Mouse (Mus musculus): ENCODE data around the gene Neu1. TPM values are rescaled to one million over a fixed set of nuclear protein-coding genes. Genes with fewer than 3 reads are reported as not detected.

Gene Neu1
- total RNA-seq (2021): 10 to 100 TPM; 12.7 to 14.1 TPM

GRCm38 (mm10) chr17:34931061-34931734, at the start of gene Neu1:
Gene Neu1, plus strand, starts transcription at chr17:34931253.
- intact Hi-C loops (cut with DNase I): loop anchor here (2.0 to 10.0 kb wide), 2 partner anchors 22 to 54 kb away; partner anchors contain the start of gene Lsm2
- DNase-seq (ENCODE audit: low spot score): peak; percentile 98

GRCm38 (mm10) chr17:34881683-34882310, 49.3 kb upstream of the Neu1 start, which contains the start of gene Gm20547:
Gene Gm20547, minus strand, starts transcription at chr17:34882042.
- intact Hi-C loops (cut with DNase I): no loop called here
- no peak for DNase-seq (ENCODE audit: low spot score)

DNA sequence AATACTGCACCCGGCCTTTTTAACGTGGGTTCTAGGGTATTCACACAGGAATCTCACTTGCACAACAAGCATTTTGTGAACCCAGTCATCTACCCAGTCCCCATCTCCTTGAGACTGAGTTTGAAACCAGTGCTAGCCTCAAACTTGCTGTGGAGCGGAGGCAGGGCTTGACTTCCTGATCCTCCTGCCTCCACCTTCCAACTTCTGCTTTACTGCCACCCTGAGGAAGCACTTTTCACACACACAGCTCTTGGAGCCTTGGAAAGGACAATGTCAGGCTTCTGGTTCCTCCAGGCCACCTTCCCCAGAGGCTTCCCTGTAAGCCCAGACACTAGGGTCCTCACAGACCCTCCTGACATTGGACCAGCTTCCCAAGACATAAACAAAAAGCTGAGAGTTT, 47.7 kb upstream of the Neu1 start:
- intact Hi-C loops (cut with DNase I): no loop called here
- DNase-seq (ENCODE audit: low spot score): no peak

GRCm38 (mm10) chr17:34884704-34885103, 46.3 kb upstream of the Neu1 start:
- DNase-seq (ENCODE audit: low spot score): no peak
- intact Hi-C loops (cut with DNase I): no loop called here

- no peak for DNase-seq (ENCODE audit: low spot score)
- intact Hi-C loops (cut with DNase I): no loop called here
Observed at GRCm38 (mm10) chr17:34885615-34886014, 45.4 kb upstream of the Neu1 start.

DNA sequence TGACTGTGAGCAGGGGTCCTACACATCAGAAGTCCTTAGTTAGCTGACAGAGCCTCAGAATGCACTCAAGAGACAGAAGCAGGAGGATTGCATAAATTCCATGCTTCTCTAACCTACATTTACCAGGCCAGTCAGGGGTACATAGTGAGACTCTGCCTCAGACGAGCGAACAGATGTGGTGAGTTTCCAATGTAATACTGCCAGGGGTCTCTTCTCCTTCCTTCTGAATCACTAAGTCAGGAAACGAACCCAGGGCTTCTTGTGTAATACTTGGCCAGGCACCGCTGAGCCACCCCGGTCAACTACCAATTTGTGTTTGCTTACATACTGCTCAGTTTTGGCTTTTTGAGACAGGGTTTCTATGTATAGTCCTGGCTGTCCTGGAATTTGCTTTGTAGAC, 43.1 kb upstream of the Neu1 start:
- intact Hi-C loops (cut with DNase I): no loop called here
- no peak for DNase-seq (ENCODE audit: low spot score)

DNA sequence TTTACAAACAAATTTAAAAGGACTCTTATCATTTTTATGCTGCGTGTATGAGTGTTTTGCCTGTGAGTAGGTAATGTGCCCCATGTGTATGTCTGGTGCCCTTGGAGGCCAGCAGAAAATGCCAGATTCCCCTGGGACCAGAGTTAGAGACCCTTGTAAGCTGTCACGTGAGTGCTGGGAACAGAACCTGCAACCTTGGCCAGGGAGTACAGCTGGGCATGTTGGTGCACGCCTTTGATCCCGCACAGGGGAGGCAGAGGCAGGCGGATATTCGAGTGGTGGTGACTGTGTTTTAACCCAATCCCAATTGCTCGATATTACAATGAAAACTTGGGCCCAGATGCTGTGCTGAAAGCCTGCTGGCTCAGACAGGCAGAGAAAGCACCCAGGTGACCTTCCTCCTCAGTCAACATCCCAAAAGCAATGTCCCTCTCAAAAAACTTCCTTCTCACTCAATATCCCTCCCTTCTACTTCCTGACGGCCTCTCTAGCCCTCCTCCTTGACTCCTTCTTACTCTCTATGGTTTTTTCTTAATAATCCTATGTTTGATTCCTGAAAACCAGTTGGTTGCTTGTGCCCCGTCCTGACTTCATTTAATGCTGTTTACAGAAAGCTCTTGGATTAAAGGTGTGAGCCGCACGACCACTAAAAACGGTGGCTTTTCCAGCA, 40.8 kb upstream of the Neu1 start:
- intact Hi-C loops (cut with DNase I): no loop called here
- DNase-seq (ENCODE audit: low spot score): no peak

GRCm38 (mm10) chr17:34891377-34891776, 39.7 kb upstream of the Neu1 start:
- DNase-seq (ENCODE audit: low spot score): no peak
- intact Hi-C loops (cut with DNase I): no loop called here

GRCm38 (mm10) chr17:34893072-34893824, 37.8 kb upstream of the Neu1 start:
- no peak for DNase-seq (ENCODE audit: low spot score)
- intact Hi-C loops (cut with DNase I): loop anchor here (2.0 kb wide), 1 partner anchor 38 kb away; no protein-coding TSS in a partner anchor

- intact Hi-C loops (cut with DNase I): no loop called here
- peak; percentile 89 for DNase-seq (ENCODE audit: low spot score)
Observed at GRCm38 (mm10) chr17:34894074-34894597, 36.9 kb upstream of the Neu1 start.

DNA sequence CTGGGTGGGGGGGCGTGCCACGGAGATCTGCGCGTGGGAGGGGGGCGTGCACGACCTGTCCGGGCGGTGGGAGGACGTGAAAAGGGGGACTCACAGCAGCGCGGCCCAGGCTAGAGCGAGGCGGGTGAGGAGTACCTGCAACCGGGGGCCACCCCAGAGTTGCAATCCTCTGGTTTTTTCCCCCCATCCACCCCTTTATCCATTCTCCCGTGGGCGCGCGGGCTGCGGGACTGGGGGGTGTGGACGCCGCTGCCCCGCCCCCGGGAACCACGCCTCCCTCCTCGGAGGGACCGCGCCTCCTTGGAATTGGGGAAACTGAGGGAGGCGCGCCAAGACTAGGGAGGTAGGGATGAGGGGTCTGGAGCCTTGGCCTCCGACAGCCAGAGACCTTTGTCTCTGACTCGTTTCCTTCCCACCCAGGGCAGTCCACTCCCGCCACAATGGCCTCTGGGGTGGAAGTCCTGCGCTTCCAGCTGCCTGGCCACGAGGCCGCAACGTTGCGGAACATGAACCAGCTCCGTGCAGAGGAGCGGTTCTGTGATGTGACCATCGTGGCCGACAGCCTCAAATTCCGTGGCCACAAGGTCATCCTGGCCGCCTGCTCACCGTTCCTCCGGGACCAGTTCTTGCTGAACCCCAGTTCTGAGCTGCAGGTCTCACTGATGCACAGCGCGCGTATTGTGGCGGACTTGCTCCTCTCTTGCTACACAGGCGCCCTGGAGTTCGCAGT, 36.1 kb upstream of the Neu1 start:
- DNase-seq (ENCODE audit: low spot score): peak; percentile 39
- intact Hi-C loops (cut with DNase I): no loop called here

DNA sequence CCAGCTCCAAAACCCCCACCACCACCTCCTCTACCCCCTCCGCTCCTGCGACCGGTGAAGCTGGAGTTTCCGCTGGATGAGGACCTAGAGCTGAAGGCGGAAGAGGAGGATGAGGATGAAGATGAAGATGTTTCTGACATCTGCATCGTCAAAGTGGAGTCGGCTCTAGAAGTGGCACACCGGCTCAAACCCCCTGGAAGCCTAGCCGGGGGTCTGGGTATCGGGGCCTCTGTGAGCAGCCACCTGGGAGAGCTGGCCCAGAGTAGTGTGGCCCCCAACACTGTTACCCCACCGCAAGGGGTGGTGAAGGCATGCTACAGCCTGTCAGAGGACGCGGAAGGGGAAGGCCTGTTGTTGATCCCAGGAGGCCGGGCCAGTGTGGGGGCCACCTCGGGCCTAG, 35.3 kb upstream of the Neu1 start:
- DNase-seq (ENCODE audit: low spot score): no peak
- intact Hi-C loops (cut with DNase I): no loop called here

DNA sequence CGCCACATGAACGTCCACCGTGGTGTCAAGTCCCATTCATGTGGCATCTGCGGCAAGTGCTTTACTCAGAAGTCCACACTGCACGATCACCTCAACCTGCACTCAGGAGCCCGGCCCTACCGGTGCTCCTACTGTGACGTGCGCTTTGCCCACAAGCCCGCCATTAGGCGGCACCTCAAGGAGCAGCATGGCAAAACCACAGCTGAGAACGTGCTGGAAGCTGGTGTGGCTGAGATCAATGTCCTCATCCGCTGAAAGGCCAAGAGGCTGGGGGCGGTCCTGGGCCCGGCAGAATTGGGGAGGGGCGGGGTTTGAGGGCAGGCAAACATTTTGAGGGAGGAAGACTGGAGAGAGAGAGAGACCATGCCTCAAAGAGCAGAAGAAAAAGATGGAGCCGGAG, 34.7 kb upstream of the Neu1 start:
- no peak for DNase-seq (ENCODE audit: low spot score)
- intact Hi-C loops (cut with DNase I): no loop called here

GRCm38 (mm10) chr17:34897373-34898159, 33.5 kb upstream of the Neu1 start:
- no peak for DNase-seq (ENCODE audit: low spot score)
- intact Hi-C loops (cut with DNase I): no loop called here

GRCm38 (mm10) chr17:34898160-34898586, 32.9 kb upstream of the Neu1 start, which contains the start of the genes C2 and Ehmt2:
Gene C2, minus strand, starts transcription at chr17:34898265.
Gene Ehmt2, plus strand, starts transcription at chr17:34898469.
- intact Hi-C loops (cut with DNase I): no loop called here
- DNase-seq (ENCODE audit: low spot score): peak; percentile 72

GRCm38 (mm10) chr17:34898706-34899052, 32.4 kb upstream of the Neu1 start:
- DNase-seq (ENCODE audit: low spot score): no peak
- intact Hi-C loops (cut with DNase I): no loop called here

DNA sequence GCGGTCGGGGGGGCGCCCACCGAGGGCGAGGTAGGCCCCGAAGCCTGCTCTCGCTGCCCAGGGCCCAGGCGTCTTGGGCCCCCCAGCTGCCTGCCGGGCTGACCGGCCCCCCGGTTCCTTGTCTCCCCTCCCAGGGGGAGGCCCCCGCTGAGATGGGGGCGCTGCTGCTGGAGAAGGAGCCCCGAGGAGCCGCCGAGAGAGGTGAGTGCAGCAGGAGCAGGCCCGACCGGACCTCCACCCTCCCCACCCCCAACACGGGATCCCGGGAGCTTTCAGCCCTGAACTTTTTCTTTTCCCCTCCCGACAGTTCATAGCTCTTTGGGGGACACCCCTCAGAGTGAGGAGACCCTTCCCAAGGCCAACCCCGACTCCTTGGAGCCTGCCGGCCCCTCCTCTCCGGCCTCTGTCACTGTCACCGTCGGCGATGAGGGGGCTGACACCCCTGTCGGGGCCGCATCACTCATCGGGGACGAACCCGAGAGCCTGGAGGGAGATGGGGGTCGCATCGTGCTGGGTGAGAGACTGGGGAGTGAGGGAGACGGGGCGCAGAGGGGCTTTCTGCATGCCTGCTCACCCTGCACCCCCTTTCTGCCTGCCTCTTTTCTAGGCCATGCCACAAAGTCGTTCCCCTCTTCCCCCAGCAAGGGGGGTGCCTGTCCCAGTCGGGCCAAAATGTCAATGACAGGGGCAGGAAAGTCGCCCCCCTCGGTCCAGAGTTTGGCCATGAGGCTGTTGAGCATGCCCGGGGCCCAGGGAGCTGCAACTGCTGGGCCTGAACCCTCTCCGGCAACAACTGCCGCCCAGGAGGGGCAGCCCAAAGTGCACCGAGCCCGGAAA, 31.8 kb upstream of the Neu1 start:
- intact Hi-C loops (cut with DNase I): no loop called here
- DNase-seq (ENCODE audit: low spot score): no peak

DNA sequence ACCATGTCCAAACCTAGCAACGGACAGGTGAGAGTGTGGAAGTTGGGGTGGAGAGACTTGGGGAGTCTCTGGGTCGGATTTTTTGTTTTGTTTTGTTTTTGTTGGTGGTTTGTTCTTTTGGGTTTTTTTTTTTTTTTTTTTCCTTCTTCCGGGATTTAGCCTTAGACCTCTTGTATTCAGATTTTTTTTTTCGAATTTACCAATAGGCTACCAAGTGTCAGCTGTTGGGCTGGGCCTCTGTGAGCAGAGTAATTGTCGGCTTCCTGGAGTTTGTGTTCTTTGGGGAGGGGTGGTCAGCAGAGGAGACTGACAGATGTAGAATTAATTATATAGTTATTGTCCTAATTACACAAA, 31.2 kb upstream of the Neu1 start:
- intact Hi-C loops (cut with DNase I): no loop called here
- no peak for DNase-seq (ENCODE audit: low spot score)
